Mouse (Mus musculus): ENCODE measurements at regions not wholly inside any gene's neighbourhood (a gene's known extent, or its start where the extent isn't known, plus 50 kb on each side); places are given as distances from the start of the nearest gene placed in this dataset. TPM values are rescaled to one million over a fixed set of nuclear protein-coding genes. Genes with fewer than 3 reads are reported as not detected.

DNA sequence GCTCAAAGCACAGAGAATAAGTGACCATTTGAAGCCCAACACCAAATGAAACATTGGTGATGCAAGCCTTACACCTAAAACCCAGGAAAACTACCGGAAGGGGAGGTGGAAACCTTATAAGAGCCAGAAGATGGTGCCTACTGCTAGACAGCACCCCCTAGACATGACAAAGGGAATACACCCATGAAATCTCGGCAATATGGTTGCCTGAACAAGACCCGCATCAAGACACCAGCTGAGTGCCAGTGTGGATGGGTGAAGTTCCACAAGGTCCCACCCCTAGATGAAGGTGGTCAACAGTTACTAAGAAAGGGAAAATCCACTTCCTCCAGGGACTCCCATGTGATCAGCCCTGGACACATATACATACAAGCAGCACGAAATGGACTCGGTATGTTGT lies 64.2 kb upstream of the Paip1 start:
- no peak overlapping the region for H3K4me2 ChIP-seq
- WGBS: 92% methylated on average over 5 of the region's 5 CpGs
- H3K36me3 ChIP-seq: peaks cover 61% of the 10 kb centered on the region
- no peak overlapping the region for H3K4me3 ChIP-seq
- no peaks in the 10 kb centered on the region for H3K4me1 ChIP-seq (replicated peaks)
- H3K9me3 ChIP-seq (replicated peaks): no peaks in the 10 kb centered on the region
- no peak overlapping the region for H3K9ac ChIP-seq
- H3K27me3 ChIP-seq (replicated peaks): no peaks in the 10 kb centered on the region
- no peak for ATAC-seq (ENCODE audit: insufficient number of reproducible peaks, low FRiP score)
- H3K27ac ChIP-seq (ENCODE audit: poor library complexity, severe bottlenecking): no peak overlapping the region

- Histone ChIP-seq H3K9ac (no peak overlapping the region), H3K4me2 (no peak overlapping the region), H3K9me3 (replicated peaks) (no peaks in the 10 kb centered on the region), H3K27me3 (replicated peaks) (no peaks in the 10 kb centered on the region), H3K4me1 (replicated peaks) (no peaks in the 10 kb centered on the region), H3K27ac (ENCODE audit: poor library complexity, severe bottlenecking) (no peak overlapping the region), H3K36me3 (peaks cover 56% of the 10 kb centered on the region), H3K4me3 (no peak overlapping the region)
- ATAC-seq (ENCODE audit: insufficient number of reproducible peaks, low FRiP score): no peak
- 78% methylated on average over 5 of the region's 5 CpGs for WGBS
These were observed 60.9 kb upstream of the Paip1 start for GRCm38 (mm10) chr13:119367544-119367943.

- Histone ChIP-seq H3K36me3 (peaks cover 57% of the 10 kb centered on the region), H3K4me2 (no peak overlapping the region), H3K27me3 (replicated peaks) (no peaks in the 10 kb centered on the region), H3K9ac (no peak overlapping the region), H3K4me3 (no peak overlapping the region), H3K27ac (ENCODE audit: poor library complexity, severe bottlenecking) (no peak overlapping the region), H3K4me1 (replicated peaks) (no peaks in the 10 kb centered on the region), H3K9me3 (replicated peaks) (no peaks in the 10 kb centered on the region)
- no peak for ATAC-seq (ENCODE audit: insufficient number of reproducible peaks, low FRiP score)
- WGBS: 46% methylated on average over 5 of the region's 5 CpGs
These were observed 49.9 kb upstream of the Paip1 start for GRCm38 (mm10) chr13:119378404-119379037.

Small RNA genes lying in the stretch of these regions (microRNA-seq; reads per million reads assigned to microRNA genes)
- gene Gm44488: not detected
